Mouse (Mus musculus) forebrain, embryonic 11.5 days (tissue): Measurements from ENCODE around the gene Ssr2. TPM values are rescaled to one million over a fixed set of nuclear protein-coding genes. Genes with fewer than 3 reads are reported as not detected.

Source experiments
- ATAC-seq: fragments of 200-750 bp; cut with Nextera tagmentation; replicated peaks from 2 replicates; pipeline ENCODE4 v1.8.0; 2017; ENCODE audit warnings: moderate TSS enrichment; ENCODE audit not compliant: low FRiP score
- DNase-seq: peaks from one replicate; pipeline ENCODE4 v3.0.0-alpha.2; 2017; ENCODE audit warnings: low spot score
- H3K27ac ChIP-seq: fragments of 300-500 bp; sonication (generic); 2 replicates; pipeline ENCODE4 v1.5.1; 2014; ENCODE audit warnings: low read depth, low read length
- H3K27me3 ChIP-seq: fragments of 300-500 bp; sonication (generic); 2 replicates; pipeline ENCODE4 v1.6.1; 2014; ENCODE audit warnings: mild to moderate bottlenecking, low read length, mixed read lengths; ENCODE audit not compliant: control insufficient read depth, insufficient read depth
- H3K36me3 ChIP-seq: fragments of 300-500 bp; sonication (generic); 2 replicates; pipeline ENCODE4 v1.6.1; 2014; ENCODE audit warnings: mild to moderate bottlenecking, low read length, moderate library complexity, mixed read lengths; ENCODE audit not compliant: control insufficient read depth, insufficient read depth
- H3K4me1 ChIP-seq: fragments of 300-500 bp; sonication (generic); replicated peaks from 2 replicates; pipeline ENCODE4 v1.6.1; 2014; ENCODE audit warnings: low read length, mixed read lengths; ENCODE audit not compliant: control insufficient read depth, insufficient read depth
- H3K4me2 ChIP-seq: fragments of 300-500 bp; sonication (generic); 2 replicates; pipeline ENCODE4 v1.6.1; 2014; ENCODE audit warnings: low read depth, mild to moderate bottlenecking, low read length, moderate library complexity, mixed read lengths; ENCODE audit not compliant: severe bottlenecking
- H3K4me3 ChIP-seq: fragments of 300-500 bp; sonication (generic); 2 replicates; pipeline ENCODE4 v1.5.1; 2014; ENCODE audit warnings: low read depth, low read length
- H3K9ac ChIP-seq: fragments of 300-500 bp; sonication (generic); 2 replicates; pipeline ENCODE4 v1.6.1; 2014; ENCODE audit warnings: low read length
- H3K9me3 ChIP-seq: fragments of 300-500 bp; sonication (generic); 2 replicates; pipeline ENCODE4 v1.6.1; 2016; ENCODE audit warnings: low read length, mixed read lengths; ENCODE audit not compliant: control insufficient read depth
- WGBS: fragments of 180-500 bp; shearing (Covaris S2); extraction: QIAGEN DNeasy Blood & Tissue Kit; methylation state at CpG from one replicate; pipeline ENCODE4 v1.1.7; 2014; 5-methylcytosine and 5-hydroxymethylcytosine counted together
- polyA plus RNA-seq: library from polyadenylated mRNA; unstranded; fragments of >200 nt; fragmentation: Nextera tagmentation; extraction: Ambion mirVana; gene quantifications from 2 replicates; pipeline ENCODE4 v1.2.1, GENCODE M21; 2014

Ssr2 gene
- polyA plus RNA-seq, 1 experiment from 2014 or later = 142 TPM

- Histone ChIP-seq H3K4me1 (peaks cover 14% of the 10 kb centered on the region), H3K27ac (no peak overlapping the region), H3K36me3 (no peaks in the 10 kb centered on the region; the same call in 1 of the 2 replicates), H3K4me3 (peak overlapping the region; percentile 90), H3K9ac (peak overlapping the region; percentile 97), H3K9me3 (no peaks in the 10 kb centered on the region), H3K27me3 (no peaks in the 10 kb centered on the region), H3K4me2 (peak overlapping the region; percentile 93)
- WGBS = 16% methylated on average over 15 of the region's 15 CpGs
- ATAC-seq (peak; percentile 16; the same call in 1 of the 2 replicates), DNase-seq (no peak)
These were observed 44.7 kb downstream of the Ssr2 start for GRCm38 (mm10) chr3:88620146-88620991.

GRCm38 (mm10) chr3:88620992-88621536 lies 45.4 kb downstream of the Ssr2 start:
- peak; percentile 84 for DNase-seq
- Histone ChIP-seq H3K9ac (peak overlapping the region; percentile 97), H3K4me2 (peak overlapping the region; percentile 93), H3K36me3 (no peaks in the 10 kb centered on the region; the same call in 1 of the 2 replicates), H3K9me3 (no peaks in the 10 kb centered on the region), H3K27ac (peak overlapping the region; percentile 95), H3K4me3 (peak overlapping the region; percentile 90), H3K4me1 (peaks cover 14% of the 10 kb centered on the region), H3K27me3 (no peaks in the 10 kb centered on the region)
- WGBS = under 1% methylated on average over 57 of the region's 64 CpGs
- peak; percentile 79 for ATAC-seq

- H3K4me1 ChIP-seq = peaks cover 14% of the 10 kb centered on the region
- H3K4me3 ChIP-seq = peak overlapping the region; percentile 90
- H3K4me2 ChIP-seq = peak overlapping the region; percentile 93
- DNase-seq (peak; percentile 75), ATAC-seq (peak; percentile 3; the same call in 1 of the 2 replicates)
- peak overlapping the region; percentile 97 for H3K9ac ChIP-seq
- peak overlapping the region; percentile 95 for H3K27ac ChIP-seq
- no peaks in the 10 kb centered on the region for H3K27me3 ChIP-seq
- WGBS = under 1% methylated on average over 36 of the region's 36 CpGs
- H3K36me3 ChIP-seq = no peaks in the 10 kb centered on the region; the same call in 1 of the 2 replicates
- no peaks in the 10 kb centered on the region for H3K9me3 ChIP-seq
These were observed 45.9 kb downstream of the Ssr2 start for GRCm38 (mm10) chr3:88621537-88622112.

- peak overlapping the region; percentile 97 for H3K9ac ChIP-seq
- no peaks in the 10 kb centered on the region; the same call in 1 of the 2 replicates for H3K36me3 ChIP-seq
- DNase-seq (no peak), ATAC-seq (no peak)
- peaks cover 14% of the 10 kb centered on the region for H3K4me1 ChIP-seq
- no peaks in the 10 kb centered on the region for H3K27me3 ChIP-seq
- peak overlapping the region; percentile 95 for H3K27ac ChIP-seq
- H3K4me3 ChIP-seq = peak overlapping the region; percentile 90
- WGBS = under 1% methylated on average over 24 of the region's 24 CpGs
- H3K9me3 ChIP-seq = no peaks in the 10 kb centered on the region
- H3K4me2 ChIP-seq = peak overlapping the region; percentile 93
These were observed 46.7 kb downstream of the Ssr2 start for GRCm38 (mm10) chr3:88622113-88622940.

- 0% methylated on average over 5 of the region's 6 CpGs for WGBS
- Histone ChIP-seq H3K36me3 (no peaks in the 10 kb centered on the region; the same call in 1 of the 2 replicates), H3K4me1 (peaks cover 14% of the 10 kb centered on the region), H3K27me3 (no peaks in the 10 kb centered on the region), H3K9me3 (no peaks in the 10 kb centered on the region), H3K27ac (peak overlapping the region; percentile 95), H3K9ac (peak overlapping the region; percentile 97), H3K4me3 (peak overlapping the region; percentile 90), H3K4me2 (peak overlapping the region; percentile 93)
- DNase-seq = peak; percentile 67
- ATAC-seq = peak; percentile 28; the same call in 1 of the 2 replicates
These were observed 47.3 kb downstream of the Ssr2 start for GRCm38 (mm10) chr3:88622941-88623345.

GRCm38 (mm10) chr3:88623346-88624135 lies 47.9 kb downstream of the Ssr2 start:
- Histone ChIP-seq H3K27me3 (no peaks in the 10 kb centered on the region), H3K27ac (peak overlapping the region; percentile 95), H3K9ac (peak overlapping the region; percentile 97), H3K4me3 (peak overlapping the region; percentile 90), H3K4me1 (peaks cover 14% of the 10 kb centered on the region), H3K4me2 (peak overlapping the region; percentile 93), H3K36me3 (no peaks in the 10 kb centered on the region; the same call in 1 of the 2 replicates), H3K9me3 (no peaks in the 10 kb centered on the region)
- ATAC-seq = no peak
- DNase-seq = peak; percentile 67
- WGBS = 1% methylated on average over 15 of the region's 15 CpGs

- no peaks in the 10 kb centered on the region for H3K9me3 ChIP-seq
- H3K27me3 ChIP-seq = no peaks in the 10 kb centered on the region
- peaks cover 14% of the 10 kb centered on the region for H3K4me1 ChIP-seq
- H3K36me3 ChIP-seq = no peaks in the 10 kb centered on the region; the same call in 1 of the 2 replicates
- H3K27ac ChIP-seq = peak overlapping the region; percentile 95
- peak overlapping the region; percentile 90 for H3K4me3 ChIP-seq
- 20% methylated on average over 4 of the region's 4 CpGs for WGBS
- peak overlapping the region; percentile 93 for H3K4me2 ChIP-seq
- H3K9ac ChIP-seq = peak overlapping the region; percentile 97
- DNase-seq (no peak), ATAC-seq (no peak)
These were observed 48.6 kb downstream of the Ssr2 start for GRCm38 (mm10) chr3:88624324-88624723.
